Mouse (Mus musculus) embryonic facial prominence, embryonic 11.5 days (tissue): Measurements from ENCODE around the gene Flvcr2. TPM values are rescaled to one million over a fixed set of nuclear protein-coding genes. Genes with fewer than 3 reads are reported as not detected.

Experiments
- ATAC-seq: fragments of 200-750 bp; cut with Nextera tagmentation; replicated peaks from 2 replicates; pipeline ENCODE4 v1.8.0; 2017; ENCODE audit warnings: low read depth; ENCODE audit not compliant: insufficient number of reproducible peaks, low FRiP score, low TSS enrichment
- DNase-seq: peaks from one replicate; pipeline ENCODE4 v3.0.0-alpha.2; 2015; ENCODE audit warnings: low spot score
- H3K27ac ChIP-seq: fragments of 300-500 bp; sonication (generic); replicated peaks from 2 replicates; pipeline ENCODE4 v1.5.1; 2014; ENCODE audit warnings: mild to moderate bottlenecking, low read depth, low read length, control low read depth
- H3K27me3 ChIP-seq: fragments of 300-500 bp; sonication (generic); 2 replicates; pipeline ENCODE4 v1.6.1; 2014; ENCODE audit warnings: mild to moderate bottlenecking, low read length, moderate library complexity, mixed read lengths; ENCODE audit not compliant: control insufficient read depth, insufficient read depth
- H3K36me3 ChIP-seq: fragments of 300-500 bp; sonication (generic); replicated peaks from 2 replicates; pipeline ENCODE4 v1.6.1; 2014; ENCODE audit warnings: low read depth, mild to moderate bottlenecking, low read length, moderate library complexity, mixed read lengths; ENCODE audit not compliant: control insufficient read depth, insufficient read depth
- H3K4me1 ChIP-seq: fragments of 300-500 bp; sonication (generic); 2 replicates; pipeline ENCODE4 v1.6.1; 2014; ENCODE audit warnings: low read length, mixed read lengths; ENCODE audit not compliant: control insufficient read depth, insufficient read depth
- H3K4me2 ChIP-seq: fragments of 300-500 bp; sonication (generic); 2 replicates; pipeline ENCODE4 v1.6.1; 2014; ENCODE audit warnings: low read depth, mild to moderate bottlenecking, control low read depth, low read length, moderate library complexity
- H3K4me3 ChIP-seq: fragments of 300-500 bp; sonication (generic); 2 replicates; pipeline ENCODE4 v1.5.1; 2014; ENCODE audit warnings: low read depth, low read length, control low read depth
- H3K9ac ChIP-seq: fragments of 300-500 bp; sonication (generic); replicated peaks from 2 replicates; pipeline ENCODE4 v1.6.1; 2014; ENCODE audit warnings: mild to moderate bottlenecking, control low read depth, low read length
- H3K9me3 ChIP-seq: fragments of 300-500 bp; sonication (generic); replicated peaks from 2 replicates; pipeline ENCODE4 v1.6.1; 2016; ENCODE audit warnings: mild to moderate bottlenecking, low read length, inconsistent platforms, mixed read lengths; ENCODE audit not compliant: control insufficient read depth
- WGBS: fragments of 180-500 bp; shearing (Covaris S2); extraction: QIAGEN DNeasy Blood & Tissue Kit; methylation state at CpG from one replicate; pipeline ENCODE4 v1.1.7; 2014; 5-methylcytosine and 5-hydroxymethylcytosine counted together
- polyA plus RNA-seq: library from polyadenylated mRNA; unstranded; fragments of >200 nt; fragmentation: Nextera tagmentation; extraction: Ambion mirVana; gene quantifications from 2 replicates; pipeline ENCODE4 v1.2.1, GENCODE M21; 2014

Flvcr2 gene
- polyA plus RNA-seq, 1 experiment from 2014 or later, result 0.93 TPM

GRCm38 (mm10) chr12:85811676-85812075 lies 65.3 kb downstream of the Flvcr2 start:
- Histone ChIP-seq H3K27me3 (no peaks in the 10 kb centered on the region), H3K9ac (no peak overlapping the region), H3K36me3 (peaks cover 3% of the 10 kb centered on the region; the same call in 1 of the 2 replicates), H3K27ac (no peak overlapping the region), H3K9me3 (no peaks in the 10 kb centered on the region), H3K4me1 (no peaks in the 10 kb centered on the region), H3K4me3 (no peak overlapping the region), H3K4me2 (no peak overlapping the region)
- DNase-seq (no peak), ATAC-seq (no peak)
- WGBS, result 92% methylated on average over 4 of the region's 4 CpGs

- H3K27ac ChIP-seq, result no peak overlapping the region
- H3K36me3 ChIP-seq, result peaks cover 6% of the 10 kb centered on the region; the same call in 1 of the 2 replicates
- DNase-seq (no peak), ATAC-seq (no peak)
- no peak overlapping the region for H3K4me2 ChIP-seq
- no peaks in the 10 kb centered on the region for H3K27me3 ChIP-seq
- H3K9ac ChIP-seq, result no peak overlapping the region
- WGBS, result 64% methylated on average over 2 of the region's 2 CpGs
- H3K4me1 ChIP-seq, result no peaks in the 10 kb centered on the region
- no peak overlapping the region for H3K4me3 ChIP-seq
- H3K9me3 ChIP-seq, result no peaks in the 10 kb centered on the region
Observed at GRCm38 (mm10) chr12:85813599-85813998, 67.3 kb downstream of the Flvcr2 start.

- H3K4me3 ChIP-seq, result no peak overlapping the region
- DNase-seq, result no peak
- no peak for ATAC-seq
- no peaks in the 10 kb centered on the region; the same call in 1 of the 2 replicates for H3K4me1 ChIP-seq
- H3K27me3 ChIP-seq, result no peaks in the 10 kb centered on the region
- 76% methylated on average over 9 of the region's 9 CpGs for WGBS
- H3K9ac ChIP-seq, result no peak overlapping the region
- H3K27ac ChIP-seq, result no peak overlapping the region
- H3K36me3 ChIP-seq, result 0 out of 2 replicates have a peak, but pooled peaks cover 4% of the 10 kb centered on the region
- no peak overlapping the region for H3K4me2 ChIP-seq
- no peaks in the 10 kb centered on the region for H3K9me3 ChIP-seq
Observed at GRCm38 (mm10) chr12:85822051-85822450, 75.7 kb downstream of the Flvcr2 start.

GRCm38 (mm10) chr12:85824438-85825264 lies 78.3 kb downstream of the Flvcr2 start, which contains the start of the genes Erg28 and Ttll5:
Gene Erg28, minus strand, starts transcription at chr12:85824550.
Gene Ttll5, plus strand, starts transcription at chr12:85824659.
- no peaks in the 10 kb centered on the region for H3K9me3 ChIP-seq
- DNase-seq, result peak; percentile 94
- H3K4me1 ChIP-seq, result no peaks in the 10 kb centered on the region
- peak within 1 kb of the TSS; percentile 71 for H3K9ac ChIP-seq
- H3K36me3 ChIP-seq, result no peaks in the 10 kb centered on the region
- H3K27ac ChIP-seq, result peak within 1 kb of the TSS; percentile 89
- ATAC-seq, result peak; percentile 98
- H3K27me3 ChIP-seq, result no peaks in the 10 kb centered on the region
- peak within 1 kb of the TSS; percentile 65 for H3K4me2 ChIP-seq
- under 1% methylated on average over 67 of the region's 67 CpGs for WGBS
- peak within 1 kb of the TSS; percentile 83 for H3K4me3 ChIP-seq

GRCm38 (mm10) chr12:85825361-85825760 lies 79.0 kb downstream of the Flvcr2 start:
- 13% methylated on average over 8 of the region's 8 CpGs for WGBS

GRCm38 (mm10) chr12:85825822-85826221 lies 79.5 kb downstream of the Flvcr2 start:
- no peak for DNase-seq
- Histone ChIP-seq H3K9ac (no peak overlapping the region), H3K9me3 (no peaks in the 10 kb centered on the region), H3K27me3 (no peaks in the 10 kb centered on the region), H3K36me3 (no peaks in the 10 kb centered on the region), H3K27ac (no peak overlapping the region), H3K4me3 (no peak overlapping the region), H3K4me2 (no peak overlapping the region), H3K4me1 (no peaks in the 10 kb centered on the region)
- ATAC-seq, result no peak
- WGBS, result 71% methylated on average over 2 of the region's 2 CpGs

More at GRCm38 (mm10) chr12:85825361-85825760, 79.0 kb downstream of the Flvcr2 start:
- Histone ChIP-seq H3K4me1 (no peaks in the 10 kb centered on the region), H3K27ac (peak overlapping the region; percentile 89), H3K4me3 (peak overlapping the region; percentile 83), H3K9ac (peak overlapping the region; percentile 71), H3K9me3 (no peaks in the 10 kb centered on the region), H3K4me2 (peak overlapping the region; percentile 65), H3K36me3 (no peaks in the 10 kb centered on the region), H3K27me3 (no peaks in the 10 kb centered on the region)
- no peak for DNase-seq
- no peak for ATAC-seq

GRCm38 (mm10) chr12:85828856-85829255 lies 82.5 kb downstream of the Flvcr2 start:
- no peaks in the 10 kb centered on the region; the same call in 1 of the 2 replicates for H3K36me3 ChIP-seq
- no peak for DNase-seq

GRCm38 (mm10) chr12:85829866-85830265 lies 83.5 kb downstream of the Flvcr2 start:
- Histone ChIP-seq H3K9me3 (no peaks in the 10 kb centered on the region), H3K4me2 (no peak overlapping the region), H3K36me3 (no peaks in the 10 kb centered on the region; the same call in 1 of the 2 replicates), H3K27me3 (no peaks in the 10 kb centered on the region), H3K27ac (no peak overlapping the region), H3K9ac (no peak overlapping the region), H3K4me1 (no peaks in the 10 kb centered on the region), H3K4me3 (no peak overlapping the region)
- ATAC-seq (no peak), DNase-seq (no peak)
- 91% methylated on average over 3 of the region's 3 CpGs for WGBS

More at GRCm38 (mm10) chr12:85828856-85829255, 82.5 kb downstream of the Flvcr2 start:
- Histone ChIP-seq H3K4me1 (no peaks in the 10 kb centered on the region), H3K9ac (no peak overlapping the region), H3K9me3 (no peaks in the 10 kb centered on the region), H3K27ac (no peak overlapping the region), H3K4me3 (no peak overlapping the region), H3K27me3 (no peaks in the 10 kb centered on the region), H3K4me2 (no peak overlapping the region)
- no peak for ATAC-seq
- WGBS, result 86% methylated on average over 3 of the region's 3 CpGs
